Comparison of ENCODE assay signal across 8 mouse cellular contexts in genomic region chr8:71881618-71882274, GRCm38 (mm10). TPM values are rescaled to one million over a fixed set of nuclear protein-coding genes. Genes with fewer than 3 reads are reported as not detected.
DNase-seq lines count a peak whose midpoint lies in the region; ATAC-seq and TF ChIP-seq lines count a peak whose summit lies in the region.

Gene Zfp709, plus strand, starts transcription at chr8:71882019.

- no peaks in the 10 kb centered on the region for H3K27me3 ChIP-seq in hindbrain, postnatal 0 days (ENCODE audit: insufficient read depth, low read length)

- H3K27ac ChIP-seq in hindbrain, postnatal 0 days: peak within 1 kb of the TSS; percentile 74
- H3K27ac ChIP-seq in left cerebral cortex, adult 2 months: peak within 1 kb of the TSS; percentile 86
- peak within 1 kb of the TSS; percentile 69 for H3K27ac ChIP-seq in macrophage

- H3K9me3 ChIP-seq in hindbrain, postnatal 0 days (ENCODE audit: low read length): peaks cover 13% of the 10 kb centered on the region; the same call in 1 of the 2 replicates

- peak; percentile 96 for ATAC-seq in hindbrain, postnatal 0 days

- peak; percentile 61 to 65 for DNase-seq in adrenal gland, adult 18-20 months (ENCODE audit: low spot score in 2 of 2)
- peak; percentile 80 for DNase-seq in embryo, embryonic 10 days (ENCODE audit: low spot score)
- DNase-seq in gastrocnemius, adult 8-10 months (ENCODE audit: low spot score in 2 of 2): peak; percentile 38 to 42
- peak; percentile 82 for DNase-seq in hindbrain, postnatal 0 days (ENCODE audit: low spot score)
- DNase-seq in left cerebral cortex, adult 2 months (ENCODE audit: extremely low spot score in 1 of 2, low spot score in 2 of 2): peak; percentile 63 to 64
- peak; percentile 42 for DNase-seq in retina, postnatal 7 days (ENCODE audit: low read depth, low spot score)
- peak; percentile 59 for DNase-seq in urinary bladder, adult 2 months (ENCODE audit: low spot score)

- peak; percentile 17; the same call in 1 of the 2 replicates for TF ChIP-seq CTCF in hindbrain, postnatal 0 days (IDR thresholded peaks at IDR 0.05; ENCODE audit: low read depth)
- TF ChIP-seq CTCF in left cerebral cortex, adult 2 months (IDR thresholded peaks at IDR 0.05): no peak

- WGBS in hindbrain, postnatal 0 days: 5% methylated on average over 45 of the region's 45 CpGs
- 4% methylated on average over 45 of the region's 45 CpGs for WGBS in macrophage (ENCODE audit: missing documents)

- peaks cover 7% of the 10 kb centered on the region; the same call in 1 of the 2 replicates for H3K4me1 ChIP-seq in hindbrain, postnatal 0 days (ENCODE audit: insufficient read depth, low read length)

- no peaks in the 10 kb centered on the region; the same call in 1 of the 2 replicates for H3K36me3 ChIP-seq in hindbrain, postnatal 0 days (ENCODE audit: insufficient read depth, low read length)
- H3K36me3 ChIP-seq in macrophage (ENCODE audit: inconsistent target): peaks cover 31% of the 10 kb centered on the region

- H3K4me3 ChIP-seq in hindbrain, postnatal 0 days (ENCODE audit: low read length): peak within 1 kb of the TSS; percentile 46
- peak within 1 kb of the TSS; percentile 66 for H3K4me3 ChIP-seq in left cerebral cortex, adult 2 months
- H3K4me3 ChIP-seq in macrophage (ENCODE audit: inconsistent target): peak within 1 kb of the TSS; percentile 75

- peak within 1 kb of the TSS; percentile 75 for H3K9ac ChIP-seq in hindbrain, postnatal 0 days (replicated peaks; ENCODE audit: low read length)

- intact Hi-C loops in left cerebral cortex, adult 2 months (cut with DNase I): loop anchor here (2.0 kb wide), 2 partner anchors 27 to 41 kb away; partner anchors contain the start of genes Zfp617 and Zfp882

- peak within 1 kb of the TSS; percentile 72 for H3K4me2 ChIP-seq in hindbrain, postnatal 0 days (ENCODE audit: low read depth, low read length)

- peaks cover 42% of the 10 kb centered on the region for H3K79me2 ChIP-seq in macrophage (ENCODE audit: inconsistent target)

RNA-seq across cellular contexts. Expression of gene Zfp709, which starts in this region (rescaled TPM):
- total RNA-seq in adrenal gland, adult 18-20 months (2021): 1 to 10 TPM; 5.7 to 6.4 TPM
- total RNA-seq in gastrocnemius, adult 8-10 months (2022): 1 to 10 TPM; 1.7 to 2.4 (median 1.8) TPM
- total RNA-seq in hindbrain, postnatal 0 days (2014; rRNA removed): 3.7 and 4.2 TPM in 2 replicates
- 4.3 and 6.3 TPM in 2 replicates for polyA plus RNA-seq in hindbrain, postnatal 0 days (2015; fragmentation: Nextera tagmentation; extraction: Ambion mirVana)
- total RNA-seq in left cerebral cortex, adult 2 months (2021): 10 to 100 TPM; 10.5 to 10.6 TPM
- 100 to 1,000 TPM in 1 of 26 experiments, 10 to 100 TPM in 25; 17.1 to 110 (median 45.0) TPM for total RNA-seq in macrophage (2018; cell fraction: chromatin; rRNA removed)
- total RNA-seq in macrophage (2018; cell fraction: cytosol; rRNA removed): 10 to 100 TPM in 12 of 26 experiments, 1 to 10 TPM in 14; 2.7 to 18.3 (median 9.0) TPM
- total RNA-seq in macrophage (2018; cell fraction: nucleus; rRNA removed): 10 to 100 TPM; 12.3 to 78.3 (median 30.8) TPM
- polyA plus RNA-seq in macrophage (2018): 8.3 to 10.1 TPM (median 9.2 TPM) in 3 replicates
- 2.0 and 2.7 TPM in 2 replicates for polyA plus RNA-seq in urinary bladder, adult 2 months (2012; rRNA removed)

Comparison
In these comparisons a context has a peak if more than half of its experiments do, and no peak if none do; other contexts are left out.
1. Peak in every context shown above with its lines: DNase-seq, ATAC-seq, H3K4me3 ChIP-seq and H3K27ac ChIP-seq.